Mouse (Mus musculus) MEL (cell line): ENCODE data around the gene Abtb1. TPM values are rescaled to one million over a fixed set of nuclear protein-coding genes. Genes with fewer than 3 reads are reported as not detected.

Experiments
- DNase-seq: peaks from one replicate; pipeline ENCODE4 v3.0.0; 2011; ENCODE audit warnings: low read depth, low spot score
- H3K27ac ChIP-seq: 2 replicates; pipeline ENCODE4 v1.5.1; 2012; ENCODE audit warnings: low read depth, mild to moderate bottlenecking, control low read depth, low read length, moderate library complexity; ENCODE audit not compliant: control insufficient read depth
- H3K27me3 ChIP-seq, 2 experiments: fragments of 150-350 bp in 1 of 2; sonication (generic) in 1 of 2; 2 replicates each; pipeline ENCODE4 v1.6.1; 2012; ENCODE audit warnings: low read length in 2 of 2, mild to moderate bottlenecking in 2 of 2, improper control_type of control experiment in 1 of 2, moderate library complexity in 1 of 2; ENCODE audit not compliant: insufficient read depth in 2 of 2, control insufficient read depth in 1 of 2
- H3K36me3 ChIP-seq, 2 experiments: 2 replicates each; pipeline ENCODE4 v1.6.1; 2012 to 2014; ENCODE audit warnings: low read length in 2 of 2, improper control_type of control experiment in 1 of 2, inconsistent platforms in 1 of 2, mild to moderate bottlenecking in 1 of 2; ENCODE audit not compliant: insufficient read depth in 2 of 2, control insufficient read depth in 1 of 2
- H3K4me1 ChIP-seq, 2 experiments: fragments of 150-350 bp in 1 of 2; sonication (generic) in 1 of 2; 2 replicates each; pipeline ENCODE4 v1.6.1; 2012; ENCODE audit warnings: low read length in 2 of 2, improper control_type of control experiment in 1 of 2, mild to moderate bottlenecking in 1 of 2; ENCODE audit not compliant: insufficient read depth in 2 of 2, control insufficient read depth in 1 of 2
- H3K4me3 ChIP-seq, 2 experiments: fragments of 150-350 bp in 1 of 2; sonication (generic) in 1 of 2; 2 replicates each; pipeline ENCODE4 v1.5.1; 2012; ENCODE audit warnings: low read depth in 2 of 2, low read length in 2 of 2, mild to moderate bottlenecking in 2 of 2, moderate library complexity in 2 of 2, control low read depth in 1 of 2, improper control_type of control experiment in 1 of 2; ENCODE audit not compliant: control insufficient read depth in 1 of 2, insufficient read depth in 1 of 2
- H3K79me2 ChIP-seq: 2 replicates; pipeline ENCODE4 v1.6.1; 2012; ENCODE audit warnings: mild to moderate bottlenecking, low read length, moderate library complexity; ENCODE audit not compliant: control insufficient read depth, poor library complexity, insufficient read depth
- H3K9ac ChIP-seq: 2 replicates; pipeline ENCODE4 v1.6.1; 2012; ENCODE audit warnings: low read depth, mild to moderate bottlenecking, control low read depth, low read length, moderate library complexity; ENCODE audit not compliant: control insufficient read depth, poor library complexity, severe bottlenecking
- H3K9me3 ChIP-seq: fragments of 150-350 bp; sonication (generic); replicated peaks from 2 replicates; pipeline ENCODE4 v1.6.1; 2012; ENCODE audit warnings: mild to moderate bottlenecking, low read length, improper control_type of control experiment, moderate library complexity; ENCODE audit not compliant: insufficient read depth
- BHLHE40 ChIP-seq: IDR thresholded peaks from 2 replicates; pipeline ENCODE4 v1.6.1; 2012; ENCODE audit warnings: low read depth, mild to moderate bottlenecking, inconsistent platforms, low read length, improper control_type of control experiment, borderline replicate concordance
- CTCF ChIP-seq, 3 experiments: IDR thresholded peaks in 2 of 3; conservative IDR thresholded peaks in 1 of 3; 2 replicates each; pipeline ENCODE4 v1.5.1; 2011 to 2012; ENCODE audit warnings: low read length in 3 of 3, low read depth in 2 of 3, mild to moderate bottlenecking in 2 of 3, improper control_type of control experiment in 1 of 3, inconsistent platforms in 1 of 3, mixed read lengths in 1 of 3, moderate library complexity in 1 of 3; ENCODE audit not compliant: control insufficient read depth in 1 of 3, insufficient read depth in 1 of 3, poor library complexity in 1 of 3, severe bottlenecking in 1 of 3
- EP300 ChIP-seq, 2 experiments: IDR thresholded peaks; 2 replicates each; pipeline ENCODE4 v1.6.1; 2011; ENCODE audit warnings: improper control_type of control experiment in 2 of 2, low read length in 2 of 2, low read depth in 1 of 2, mild to moderate bottlenecking in 1 of 2
- KAT2A ChIP-seq: conservative IDR thresholded peaks from 2 replicates; pipeline ENCODE4 v1.6.1; 2012; ENCODE audit warnings: low read depth, low read length, improper control_type of control experiment, inconsistent platforms
- MXI1 ChIP-seq: IDR thresholded peaks from 2 replicates; pipeline ENCODE4 v1.6.1; 2011; ENCODE audit warnings: mild to moderate bottlenecking, low read depth, low read length, improper control_type of control experiment
- NRF1 ChIP-seq: IDR thresholded peaks from 2 replicates; pipeline ENCODE4 v1.6.1; 2014; ENCODE audit warnings: low read depth, mild to moderate bottlenecking, inconsistent platforms, low read length, improper control_type of control experiment, moderate library complexity; ENCODE audit not compliant: poor library complexity, insufficient read depth, severe bottlenecking
- POLR2AphosphoS5 ChIP-seq: IDR thresholded peaks from 2 replicates; pipeline ENCODE4 v1.6.1; 2012; ENCODE audit warnings: low read depth, borderline replicate concordance, mild to moderate bottlenecking, inconsistent platforms, low read length, moderate library complexity, mixed read lengths
- SMC3 ChIP-seq: IDR thresholded peaks from 2 replicates; pipeline ENCODE4 v1.6.1; 2011; ENCODE audit warnings: low read depth, low read length, improper control_type of control experiment
- USF1 ChIP-seq: IDR thresholded peaks from 2 replicates; pipeline ENCODE4 v1.6.1; 2014; ENCODE audit warnings: low read depth, mild to moderate bottlenecking, inconsistent platforms, low read length, improper control_type of control experiment, moderate library complexity
- ZC3H11A ChIP-seq: IDR thresholded peaks from 2 replicates; pipeline ENCODE4 v1.6.1; 2012; ENCODE audit warnings: low read depth, mild to moderate bottlenecking, inconsistent platforms, low read length, improper control_type of control experiment
- ZMIZ1 ChIP-seq: IDR thresholded peaks from 2 replicates; pipeline ENCODE4 v1.6.1; 2012; ENCODE audit warnings: low read depth, mild to moderate bottlenecking, inconsistent platforms, low read length, improper control_type of control experiment, moderate library complexity
- polyA plus RNA-seq, 2 experiments: library from polyadenylated mRNA; stranded (reverse) in 1 of 2; unstranded in 1 of 2; fragments of >175 nt in 1 of 2; fragments of >200 nt in 1 of 2; gene quantifications; 2 replicates each; pipeline versions ENCODE4 v1.2.1 to v1.2.4; 2012; ENCODE audit warnings: low replicate concordance in 2 of 2, low read depth in 1 of 2; ENCODE audit not compliant: insufficient read length in 2 of 2, insufficient read depth in 1 of 2, missing spikeins in 1 of 2
- total RNA-seq: library from RNA; depleted of rRNA; stranded (reverse); fragments of 300-350 nt; gene quantifications from 2 replicates; pipeline ENCODE4 v1.2.3, GENCODE M21; 2012

Gene Abtb1
- total and polyA plus RNA-seq, 3 experiments, result 7.4 to 16.9 TPM; not detected in 1

DNA sequence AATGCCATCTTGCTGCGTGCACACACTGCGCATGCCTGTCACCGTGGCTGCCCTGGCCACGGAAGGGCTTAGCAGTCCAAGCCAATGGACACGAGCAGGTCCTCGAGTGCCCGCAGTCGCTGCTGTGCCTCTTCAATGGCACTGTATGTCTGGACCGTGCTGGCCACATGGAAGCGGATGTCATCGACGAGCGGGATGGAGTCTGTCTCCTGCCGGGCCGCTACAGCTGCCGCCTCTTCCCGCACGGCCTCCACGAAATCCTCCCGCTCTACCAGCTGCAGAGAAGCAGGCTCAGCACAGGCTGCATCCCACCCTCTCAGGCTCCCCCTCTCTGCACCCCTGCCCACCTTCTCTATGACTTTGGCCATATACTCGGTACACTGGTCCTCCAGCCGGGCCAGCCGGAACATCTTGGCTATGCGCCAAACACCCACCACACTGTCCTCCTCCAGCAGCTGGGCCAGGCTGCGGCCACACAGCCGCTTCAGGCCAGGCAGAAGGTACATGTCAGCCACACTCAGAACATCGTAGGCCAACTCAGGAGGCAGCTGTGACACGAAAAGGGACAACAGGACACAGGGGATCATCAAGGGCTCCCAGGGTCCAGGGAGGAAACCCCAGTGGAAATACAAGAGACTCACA, 5.5 kb downstream of the Abtb1 start:
- Histone ChIP-seq H3K9ac (no peak overlapping the region), H3K36me3 (peaks cover 0 to 3% of the 10 kb centered on the region in 2 experiments; a peak in 1 of 4 replicates)

DNA sequence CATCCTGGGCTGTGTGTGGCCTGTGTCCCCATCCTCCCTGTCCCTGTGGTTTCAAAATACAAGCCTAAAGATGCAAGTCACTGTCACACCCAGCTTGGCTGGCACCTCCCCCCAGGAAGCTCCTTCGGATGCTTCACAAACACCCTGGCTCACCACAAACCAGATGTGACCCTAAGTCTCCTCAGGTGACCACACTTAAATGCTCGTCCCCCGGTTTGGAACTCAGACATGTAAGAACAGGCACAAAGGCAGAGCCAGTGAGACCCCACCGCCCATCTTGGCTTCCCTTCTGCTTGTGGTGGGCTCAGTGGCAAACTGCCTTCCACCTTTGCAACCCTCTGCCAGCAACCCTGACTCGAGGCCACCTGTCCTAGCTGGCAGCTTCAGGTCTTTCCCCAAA, 6.7 kb downstream of the Abtb1 start:
- no peak overlapping the region for H3K27ac ChIP-seq
- no peaks in the 10 kb centered on the region for H3K27me3 ChIP-seq
- peaks cover 0 to 3% of the 10 kb centered on the region in 2 experiments; a peak in 1 of 4 replicates for H3K36me3 ChIP-seq
- no peaks in the 10 kb centered on the region for H3K79me2 ChIP-seq
- no peak overlapping the region for H3K4me3 ChIP-seq
- DNase-seq, result no peak
- no peak overlapping the region for H3K9ac ChIP-seq
- TF ChIP-seq USF1 (no peak), NRF1 (no peak), CTCF (IDR thresholded peaks at IDR 0.05 in 2 of 3, conservative IDR thresholded peaks at IDR 0.05 in 1 of 3; ENCODE audit: control insufficient read depth in 1 of 3, insufficient read depth in 1 of 3, low read depth in 2 of 3, low read length in 3 of 3, poor library complexity in 1 of 3, severe bottlenecking in 1 of 3) (no peak), MXI1 (no peak), EP300 (IDR thresholded peaks at IDR 0.05; ENCODE audit: low read depth in 1 of 2, low read length in 2 of 2) (no peak), ZC3H11A (no peak), SMC3 (no peak), BHLHE40 (no peak), ZMIZ1 (no peak)
- no peaks in the 10 kb centered on the region for H3K9me3 ChIP-seq
- H3K4me1 ChIP-seq, result peaks cover 4% of the 10 kb centered on the region in 2 experiments; a peak in 3 of 4 replicates

More for the DNA sequence above, 5.5 kb downstream of the Abtb1 start:
- TF ChIP-seq POLR2AphosphoS5 (no peak), BHLHE40 (no peak), KAT2A (no peak), NRF1 (no peak)
- Histone ChIP-seq H3K9me3 (no peaks in the 10 kb centered on the region), H3K27ac (no peak overlapping the region), H3K4me3 (no peak overlapping the region), H3K27me3 (no peaks in the 10 kb centered on the region), H3K79me2 (no peaks in the 10 kb centered on the region), H3K4me1 (peaks cover 4 to 9% of the 10 kb centered on the region in 2 experiments)
- DNase-seq, result no peak
